In the genomic region with DNA sequence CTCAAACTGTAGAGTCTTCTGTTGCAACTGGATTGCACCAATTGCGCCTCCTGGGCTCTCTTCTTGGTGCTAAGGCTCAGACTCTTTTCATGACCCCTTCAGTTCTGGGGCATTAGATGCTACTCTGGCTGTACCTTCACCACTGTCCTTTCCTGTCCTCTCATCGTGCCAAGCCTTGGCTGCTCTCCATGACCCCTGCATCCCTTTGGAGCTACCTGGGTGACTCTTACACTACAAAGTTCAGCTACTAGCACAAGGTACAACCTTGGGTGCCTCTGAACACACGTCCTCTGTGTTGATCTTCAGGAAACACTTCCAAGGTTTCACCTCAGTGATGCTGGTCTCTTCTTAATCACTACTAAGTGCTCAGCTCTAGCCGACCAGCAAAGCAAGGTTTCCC, we compare ENCODE assay signal across 22 mouse cellular contexts. TPM values are rescaled to one million over a fixed set of nuclear protein-coding genes. Genes with fewer than 3 reads are reported as not detected.
DNase-seq lines count a peak whose midpoint lies in the region; ATAC-seq and TF ChIP-seq lines count a peak whose summit lies in the region.
"Had no signal": no experiment of that assay in that cellular context is flagged by ENCODE, and none has a peak within 500 bp of the region (broad histone marks: within the 10 kb centered on the region; RNA-seq: fewer than 3 reads in every experiment).

No protein-coding gene starts in this region.

- no peaks in the 10 kb centered on the region for H3K9me3 ChIP-seq in kidney, embryonic 14.5 days (ENCODE audit: control insufficient read depth, low read length)
- H3K9me3 ChIP-seq in liver, postnatal 0 days (ENCODE audit: low read length) = no peaks in the 10 kb centered on the region
- H3K9me3 ChIP-seq in liver, embryonic 12.5 days (replicated peaks) = no peaks in the 10 kb centered on the region
- H3K9me3 ChIP-seq: embryonic facial prominence, embryonic 13.5 days; embryonic facial prominence, embryonic 15.5 days; forebrain, embryonic 10.5 days; forebrain, embryonic 12.5 days had no signal

- H3K36me3 ChIP-seq in kidney, adult 2 months (ENCODE audit: control insufficient read depth, insufficient read depth, low read length) = no peaks in the 10 kb centered on the region; the same call in 1 of the 2 replicates
- H3K36me3 ChIP-seq in kidney, embryonic 14.5 days (ENCODE audit: control insufficient read depth, insufficient read depth, low read length) = peaks cover 18% of the 10 kb centered on the region
- peaks cover 32% of the 10 kb centered on the region for H3K36me3 ChIP-seq in liver, postnatal 0 days (replicated peaks; ENCODE audit: insufficient read depth, low read length)
- peaks cover 40% of the 10 kb centered on the region for H3K36me3 ChIP-seq in liver, embryonic 12.5 days

- H3K4me1 ChIP-seq in kidney, adult 2 months (ENCODE audit: control insufficient read depth, insufficient read depth, low read length) = no peaks in the 10 kb centered on the region
- no peaks in the 10 kb centered on the region for H3K4me1 ChIP-seq in kidney, embryonic 14.5 days (ENCODE audit: control insufficient read depth, insufficient read depth, low read length)
- H3K4me1 ChIP-seq in liver, postnatal 0 days (ENCODE audit: insufficient read depth) = no peaks in the 10 kb centered on the region
- no peaks in the 10 kb centered on the region for H3K4me1 ChIP-seq in liver, embryonic 12.5 days
- H3K4me1 ChIP-seq: embryonic facial prominence, embryonic 15.5 days had no signal

- TF ChIP-seq CTCF in kidney, adult 2 months (conservative IDR thresholded peaks at IDR 0.05; ENCODE audit: insufficient read depth, insufficient read length, low read depth, low read length) = no peak
- no peak for TF ChIP-seq CTCF in liver, postnatal 0 days (IDR thresholded peaks at IDR 0.05; ENCODE audit: low read depth)

- TF ChIP-seq POLR2A in kidney, adult 2 months (IDR thresholded peaks at IDR 0.05; ENCODE audit: low read depth, low read length) = no peak

- no peaks in the 10 kb centered on the region for H3K27me3 ChIP-seq in kidney, adult 2 months (replicated peaks; ENCODE audit: control insufficient read depth, insufficient read depth, low read length)
- no peaks in the 10 kb centered on the region for H3K27me3 ChIP-seq in kidney, embryonic 14.5 days (ENCODE audit: control insufficient read depth, insufficient read depth, low read length)
- no peaks in the 10 kb centered on the region for H3K27me3 ChIP-seq in liver, postnatal 0 days (ENCODE audit: insufficient read depth, low read length)
- H3K27me3 ChIP-seq in liver, embryonic 12.5 days (replicated peaks) = no peaks in the 10 kb centered on the region
- H3K27me3 ChIP-seq: embryonic facial prominence, embryonic 13.5 days; embryonic facial prominence, embryonic 15.5 days; forebrain, embryonic 12.5 days had no signal

- no peak overlapping the region for H3K27ac ChIP-seq in kidney, adult 2 months (ENCODE audit: insufficient read depth, low read depth, low read length)
- no peak overlapping the region for H3K27ac ChIP-seq in kidney, embryonic 14.5 days (ENCODE audit: low read depth, low read length)
- H3K27ac ChIP-seq in liver, postnatal 0 days (ENCODE audit: low read depth) = no peak overlapping the region
- H3K27ac ChIP-seq in liver, embryonic 12.5 days = no peak overlapping the region
- H3K27ac ChIP-seq: embryonic facial prominence, embryonic 13.5 days; embryonic facial prominence, embryonic 15.5 days; forebrain, embryonic 10.5 days; forebrain, embryonic 12.5 days had no signal

- no peak for TF ChIP-seq EP300 in liver, postnatal 0 days (IDR thresholded peaks at IDR 0.05; ENCODE audit: low read depth)

- H3K4me2 ChIP-seq in kidney, embryonic 14.5 days (replicated peaks; ENCODE audit: low read depth, low read length) = no peak overlapping the region
- no peak overlapping the region for H3K4me2 ChIP-seq in liver, postnatal 0 days (ENCODE audit: low read depth, low read length)
- H3K4me2 ChIP-seq in liver, embryonic 12.5 days = no peak overlapping the region
- H3K4me2 ChIP-seq: embryonic facial prominence, embryonic 13.5 days; embryonic facial prominence, embryonic 15.5 days; forebrain, embryonic 12.5 days had no signal

- no peak for ATAC-seq in kidney, embryonic 14.5 days (ENCODE audit: low FRiP score, low TSS enrichment)
- peak; percentile 44; the same call in 1 of the 2 replicates for ATAC-seq in liver, postnatal 0 days
- no peak for ATAC-seq in liver, embryonic 12.5 days
- ATAC-seq: forebrain, embryonic 14.5 days had no signal

- DNase-seq in kidney, adult 2 months = peak; percentile 48
- DNase-seq in kidney, postnatal 36 days = peak; percentile 11 to 61
- DNase-seq in kidney, postnatal 14 days = no peak
- peak; percentile 38 for DNase-seq in liver, postnatal 0 days
- DNase-seq: adrenal gland, adult 2 months; adrenal gland, postnatal 10 days; adrenal gland, postnatal 25 days; cerebellum, adult 11 months; cerebellum, adult 18-20 months; cerebellum, adult 8-10 months; cerebellum, adult 9-11 months; cerebellum, postnatal 14 days; cerebellum, postnatal 36 days; embryo, embryonic 11 days had no signal

- WGBS in kidney, adult 2 months = 68% methylated on average over 4 of the region's 4 CpGs
- WGBS in kidney, embryonic 14.5 days = 82% methylated on average over 4 of the region's 4 CpGs
- 70% methylated on average over 4 of the region's 4 CpGs for WGBS in liver, postnatal 0 days (ENCODE audit: insufficient replicate concordance)
- 62% methylated on average over 4 of the region's 4 CpGs for WGBS in liver, embryonic 12.5 days (ENCODE audit: insufficient replicate concordance)

- H3K9ac ChIP-seq in kidney, embryonic 14.5 days (ENCODE audit: low read depth, low read length) = no peak overlapping the region
- H3K9ac ChIP-seq in liver, postnatal 0 days (replicated peaks) = no peak overlapping the region
- no peak overlapping the region for H3K9ac ChIP-seq in liver, embryonic 12.5 days
- H3K9ac ChIP-seq: embryonic facial prominence, embryonic 13.5 days; embryonic facial prominence, embryonic 15.5 days; forebrain, embryonic 12.5 days had no signal

- no peak overlapping the region for H3K4me3 ChIP-seq in kidney, adult 2 months (ENCODE audit: insufficient read depth, low read depth, low read length)
- no peak overlapping the region for H3K4me3 ChIP-seq in kidney, embryonic 14.5 days (ENCODE audit: low read length)
- H3K4me3 ChIP-seq in liver, postnatal 0 days (ENCODE audit: low read depth, low read length) = no peak overlapping the region
- no peak overlapping the region for H3K4me3 ChIP-seq in liver, embryonic 12.5 days
- H3K4me3 ChIP-seq: embryonic facial prominence, embryonic 13.5 days; embryonic facial prominence, embryonic 15.5 days; erythroblast, embryonic 14.5 days; forebrain, embryonic 10.5 days; forebrain, embryonic 12.5 days had no signal

RNA-seq across cellular contexts. Expression of a gene that starts 51.2 kb away (rescaled TPM):
- polyA plus RNA-seq in kidney, adult 2 months (2012; rRNA removed) = 15.0 and 18.6 TPM in 2 replicates
- 56.9 and 75.9 TPM in 2 replicates for polyA plus RNA-seq in kidney, embryonic 14.5 days (2014; fragmentation: Nextera tagmentation; extraction: Ambion mirVana)
- 30.6 and 39.7 TPM in 2 replicates for polyA plus RNA-seq in liver, postnatal 0 days (2015; fragmentation: Nextera tagmentation; extraction: Ambion mirVana)
- polyA plus RNA-seq in liver, embryonic 12.5 days (2016; fragmentation: Nextera tagmentation; extraction: Ambion mirVana) = 42.7 and 45.7 TPM in 2 replicates
